Mouse (Mus musculus) stomach, embryonic 14.5 days (tissue): ENCODE data around the gene Xkr8. TPM values are rescaled to one million over a fixed set of nuclear protein-coding genes. Genes with fewer than 3 reads are reported as not detected.

Source experiments
- ATAC-seq: fragments of 200-750 bp; cut with Nextera tagmentation; 2 replicates; pipeline ENCODE4 v1.8.0; 2017; ENCODE audit warnings: low read depth, moderate TSS enrichment; ENCODE audit not compliant: insufficient number of reproducible peaks, insufficient read depth, low FRiP score
- H3K27ac ChIP-seq: fragments of 300-500 bp; sonication (generic); 2 replicates; pipeline ENCODE4 v1.5.1; 2014; ENCODE audit warnings: mild to moderate bottlenecking, low read length, moderate library complexity, mixed read lengths
- H3K27me3 ChIP-seq: fragments of 300-500 bp; sonication (generic); 2 replicates; pipeline ENCODE4 v1.6.1; 2014; ENCODE audit warnings: low read length, control low read depth, mixed read lengths; ENCODE audit not compliant: control insufficient read depth, insufficient read depth
- H3K36me3 ChIP-seq: fragments of 300-500 bp; sonication (generic); 2 replicates; pipeline ENCODE4 v1.6.1; 2014; ENCODE audit warnings: mild to moderate bottlenecking, control low read depth, low read length, moderate library complexity, mixed read lengths; ENCODE audit not compliant: control insufficient read depth, insufficient read depth
- H3K4me1 ChIP-seq: fragments of 300-500 bp; sonication (generic); 2 replicates; pipeline ENCODE4 v1.6.1; 2014; ENCODE audit warnings: low read length, control low read depth, mixed read lengths; ENCODE audit not compliant: control insufficient read depth, insufficient read depth
- H3K4me2 ChIP-seq: fragments of 300-500 bp; sonication (generic); replicated peaks from 2 replicates; pipeline ENCODE4 v1.6.1; 2014; ENCODE audit warnings: low read depth, low read length, control low read depth
- H3K4me3 ChIP-seq: fragments of 300-500 bp; sonication (generic); 2 replicates; pipeline ENCODE4 v1.5.1; 2014; ENCODE audit warnings: low read depth, low read length, control low read depth
- H3K9ac ChIP-seq: fragments of 300-500 bp; sonication (generic); replicated peaks from 2 replicates; pipeline ENCODE4 v1.6.1; 2014; ENCODE audit warnings: low read depth, mild to moderate bottlenecking, control low read depth, low read length, moderate library complexity, mixed read lengths
- H3K9me3 ChIP-seq: fragments of 300-500 bp; sonication (generic); 2 replicates; pipeline ENCODE4 v1.6.1; 2016; ENCODE audit warnings: low read depth, low read length, control low read depth; ENCODE audit not compliant: control insufficient read depth
- WGBS: fragments of 180-500 bp; shearing (Covaris S2); extraction: QIAGEN DNeasy Blood & Tissue Kit; methylation state at CpG from one replicate; pipeline ENCODE4 v1.1.7; 2014; 5-methylcytosine and 5-hydroxymethylcytosine counted together
- polyA plus RNA-seq: library from polyadenylated mRNA; unstranded; fragments of >200 nt; fragmentation: Nextera tagmentation; extraction: Ambion mirVana; gene quantifications from 2 replicates; pipeline ENCODE4 v1.2.1, GENCODE M21; 2014

Xkr8 gene
- polyA plus RNA-seq, 1 experiment from 2014 or later = 6.3 TPM

DNA sequence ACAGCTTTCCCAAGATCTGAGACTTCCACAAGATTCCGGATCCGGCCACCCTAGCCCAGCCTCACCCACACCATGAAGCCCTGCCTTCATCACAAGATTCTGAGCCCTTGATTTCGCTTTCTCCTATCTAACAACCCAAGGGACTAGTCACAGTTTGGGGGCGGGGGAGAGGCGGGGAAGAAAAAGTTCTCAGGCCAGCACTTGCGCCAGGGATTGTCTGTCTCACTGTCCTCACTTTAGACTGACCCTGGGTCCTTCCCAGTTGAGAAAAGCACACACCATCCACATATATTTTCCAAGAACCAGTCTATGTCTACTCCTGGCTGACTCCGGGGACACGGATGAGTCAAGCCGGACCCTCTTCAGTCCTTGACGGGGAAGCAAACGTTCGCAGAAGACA, 730 bp downstream of the Xkr8 start:
- Histone ChIP-seq H3K9ac (peak overlapping the region; percentile 52), H3K4me1 (no peaks in the 10 kb centered on the region), H3K27me3 (no peaks in the 10 kb centered on the region), H3K27ac (no peak overlapping the region), H3K9me3 (no peaks in the 10 kb centered on the region), H3K36me3 (no peaks in the 10 kb centered on the region), H3K4me3 (peak overlapping the region; percentile 52), H3K4me2 (peak overlapping the region; percentile 94)
- WGBS = 46% methylated on average over 12 of the region's 12 CpGs
- no peak for ATAC-seq

DNA sequence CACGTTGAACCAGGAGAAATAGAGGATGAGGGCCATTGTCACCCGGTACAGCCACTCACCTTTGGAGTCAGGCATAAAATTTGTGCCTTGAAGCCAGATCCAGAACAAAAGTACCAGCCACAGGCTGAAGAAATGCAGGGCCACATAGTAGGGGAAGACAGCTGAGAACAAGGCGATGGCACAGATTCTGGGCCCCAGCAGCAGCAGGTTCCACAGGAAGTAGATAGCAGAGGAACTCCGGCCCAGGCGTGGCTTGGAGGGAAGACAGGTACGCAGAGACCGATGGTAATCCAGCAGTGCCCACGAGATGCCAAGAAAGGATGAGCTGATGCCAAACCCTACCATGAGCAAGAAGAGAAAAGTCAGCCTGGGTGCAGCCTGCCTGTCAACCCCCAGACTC, 4.1 kb downstream of the Xkr8 start:
- H3K36me3 ChIP-seq = peaks cover 10% of the 10 kb centered on the region; the same call in 1 of the 2 replicates
- no peaks in the 10 kb centered on the region for H3K4me1 ChIP-seq
- 92% methylated on average over 8 of the region's 8 CpGs for WGBS
- no peak overlapping the region for H3K4me2 ChIP-seq
- no peaks in the 10 kb centered on the region for H3K9me3 ChIP-seq
- ATAC-seq = no peak
- no peak overlapping the region for H3K4me3 ChIP-seq
- no peak overlapping the region for H3K9ac ChIP-seq
- H3K27ac ChIP-seq = no peak overlapping the region
- no peaks in the 10 kb centered on the region for H3K27me3 ChIP-seq

DNA sequence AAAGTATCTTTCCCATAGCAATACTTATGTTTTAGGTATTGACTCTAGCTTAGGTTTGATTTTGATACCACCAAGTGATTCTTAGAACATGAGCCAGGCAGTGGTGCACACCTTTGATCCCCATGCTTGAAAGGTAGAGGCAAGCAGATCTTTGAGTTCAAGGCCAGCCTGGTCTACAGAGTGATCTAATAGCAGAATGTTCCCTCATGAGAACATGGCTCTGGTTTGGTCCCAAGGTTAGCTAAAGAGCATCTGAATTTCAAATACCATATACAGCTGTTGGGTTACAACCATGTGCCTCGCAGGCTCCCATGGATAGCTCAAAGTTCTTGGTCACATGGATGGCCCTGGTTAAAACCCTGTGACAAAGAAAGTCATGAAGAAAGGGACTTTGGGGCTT, 14.1 kb downstream of the Xkr8 start:
- 95% methylated on average over 1 of the region's 1 CpGs for WGBS
- H3K27ac ChIP-seq = no peak overlapping the region
- H3K4me1 ChIP-seq = no peaks in the 10 kb centered on the region
- H3K4me2 ChIP-seq = no peak overlapping the region
- ATAC-seq = no peak
- no peak overlapping the region for H3K4me3 ChIP-seq
- H3K36me3 ChIP-seq = peaks cover 38% of the 10 kb centered on the region; the same call in 1 of the 2 replicates
- H3K9ac ChIP-seq = no peak overlapping the region
- no peaks in the 10 kb centered on the region for H3K27me3 ChIP-seq
- H3K9me3 ChIP-seq = no peaks in the 10 kb centered on the region

DNA sequence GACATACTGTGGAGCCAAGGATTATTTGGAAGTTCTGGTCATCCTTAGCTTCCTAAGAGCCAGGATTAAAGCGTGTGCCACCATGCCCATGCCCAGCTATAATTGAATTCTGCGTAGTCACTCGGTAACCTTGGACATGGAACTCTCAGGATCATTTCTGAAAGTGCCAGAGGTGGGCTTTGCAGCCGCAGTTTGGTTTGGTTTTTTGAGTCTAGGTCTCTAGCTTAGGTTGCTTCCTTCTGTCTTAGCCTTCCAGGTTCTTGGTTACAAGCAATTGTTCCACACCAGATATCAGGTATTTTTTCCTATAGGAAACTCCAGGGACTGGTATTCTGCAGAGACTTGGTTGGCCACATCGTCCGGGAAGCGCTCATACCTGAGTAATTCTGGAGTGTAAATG, 19.2 kb downstream of the Xkr8 start:
- Histone ChIP-seq H3K27ac (no peak overlapping the region), H3K27me3 (no peaks in the 10 kb centered on the region), H3K4me2 (no peak overlapping the region), H3K9me3 (no peaks in the 10 kb centered on the region), H3K4me3 (no peak overlapping the region), H3K36me3 (peaks cover 58% of the 10 kb centered on the region), H3K4me1 (no peaks in the 10 kb centered on the region), H3K9ac (no peak overlapping the region)
- ATAC-seq = no peak
- WGBS = 94% methylated on average over 7 of the region's 7 CpGs

DNA sequence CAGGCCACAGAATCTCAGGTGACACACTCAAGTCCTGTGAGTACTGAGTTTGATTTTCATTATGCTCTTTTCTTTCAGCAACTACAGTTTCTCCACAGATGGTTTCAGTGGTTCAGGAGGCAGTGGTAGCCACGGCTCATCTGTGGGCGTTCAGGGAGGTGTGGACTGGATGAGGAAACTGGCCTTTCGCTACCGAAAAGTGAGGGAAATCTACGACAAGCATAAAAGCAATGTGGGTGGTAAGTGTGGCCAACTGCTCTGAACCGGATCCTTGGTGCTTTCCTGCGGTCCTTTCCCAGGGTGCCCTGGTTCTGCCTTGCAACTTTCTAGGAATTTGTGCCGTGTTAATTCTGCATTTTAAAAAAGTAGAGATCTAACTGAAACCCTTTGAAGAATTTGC, 25.5 kb downstream of the Xkr8 start:
- 95% methylated on average over 8 of the region's 8 CpGs for WGBS
- Histone ChIP-seq H3K9me3 (no peaks in the 10 kb centered on the region), H3K4me3 (no peak overlapping the region), H3K9ac (no peak overlapping the region), H3K36me3 (peaks cover 53% of the 10 kb centered on the region), H3K4me2 (no peak overlapping the region), H3K27ac (no peak overlapping the region), H3K4me1 (no peaks in the 10 kb centered on the region), H3K27me3 (no peaks in the 10 kb centered on the region)
- no peak for ATAC-seq

DNA sequence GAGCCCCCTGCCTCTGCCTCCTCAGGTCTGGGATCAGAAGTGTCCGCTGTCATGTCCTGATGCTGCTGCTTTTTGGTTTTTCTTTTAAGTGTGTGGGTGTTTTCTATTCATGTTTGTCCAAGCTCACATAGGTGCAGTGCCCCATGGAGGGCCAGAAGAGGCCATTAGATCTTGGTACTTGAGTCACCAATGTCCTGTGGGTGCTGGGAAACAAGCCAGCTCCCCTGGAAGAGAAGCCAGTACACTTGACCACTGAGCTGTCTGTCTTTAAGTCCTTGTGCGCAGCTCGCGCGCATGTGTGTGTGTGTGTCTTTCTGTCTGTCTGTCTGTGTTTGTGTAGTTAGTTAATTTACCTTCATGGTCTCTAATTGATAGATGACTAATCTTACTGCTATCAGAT, 30.3 kb downstream of the Xkr8 start:
- H3K4me2 ChIP-seq = no peak overlapping the region
- no peak for ATAC-seq
- no peaks in the 10 kb centered on the region for H3K27me3 ChIP-seq
- H3K4me1 ChIP-seq = no peaks in the 10 kb centered on the region
- no peaks in the 10 kb centered on the region for H3K9me3 ChIP-seq
- 93% methylated on average over 5 of the region's 5 CpGs for WGBS
- no peak overlapping the region for H3K9ac ChIP-seq
- no peak overlapping the region for H3K4me3 ChIP-seq
- peaks cover 41% of the 10 kb centered on the region for H3K36me3 ChIP-seq
- no peak overlapping the region for H3K27ac ChIP-seq

DNA sequence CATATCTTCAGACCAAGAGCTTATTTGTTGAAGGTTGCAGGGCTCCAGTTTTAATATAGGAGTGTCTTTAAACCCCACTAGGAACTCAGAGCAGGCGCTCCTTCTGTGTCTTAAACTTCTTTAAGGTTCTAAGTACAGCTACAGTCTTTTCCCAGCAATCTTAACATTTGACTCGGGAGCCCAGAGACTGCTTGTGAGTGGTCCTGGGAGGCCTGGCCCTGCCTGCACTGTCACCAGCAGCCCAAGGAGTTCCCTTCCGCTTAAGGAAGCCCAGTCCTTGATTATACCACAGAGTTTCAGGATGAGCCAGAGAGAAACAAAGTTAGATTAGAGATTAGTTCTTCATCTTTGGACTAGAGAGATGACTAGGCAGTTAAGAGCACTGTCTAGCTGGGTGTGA, 39.0 kb downstream of the Xkr8 start:
- Histone ChIP-seq H3K4me1 (no peaks in the 10 kb centered on the region), H3K36me3 (peaks cover 42% of the 10 kb centered on the region), H3K9me3 (no peaks in the 10 kb centered on the region), H3K4me3 (no peak overlapping the region), H3K27ac (no peak overlapping the region), H3K27me3 (no peaks in the 10 kb centered on the region), H3K9ac (no peak overlapping the region), H3K4me2 (no peak overlapping the region)
- 90% methylated on average over 3 of the region's 3 CpGs for WGBS
- no peak for ATAC-seq

DNA sequence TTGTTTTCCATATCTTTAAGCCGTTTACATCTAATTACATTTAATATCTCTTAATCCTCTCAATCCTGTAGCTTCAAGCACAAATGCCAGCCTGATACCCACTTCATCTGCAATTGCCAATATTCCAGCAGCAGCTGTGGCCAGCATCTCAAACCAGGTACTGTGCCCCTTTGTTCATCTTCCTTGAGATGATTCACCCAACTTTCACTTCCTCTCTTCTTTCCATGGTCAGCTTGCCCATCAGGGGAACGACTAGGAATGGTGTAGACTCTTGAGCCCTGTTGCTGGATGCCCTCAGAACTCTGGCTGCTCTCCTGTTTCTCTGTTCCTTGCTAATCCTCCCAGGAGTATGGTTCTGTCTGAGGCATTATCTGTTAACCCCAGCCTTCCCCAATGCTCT, 42.7 kb downstream of the Xkr8 start:
- Histone ChIP-seq H3K4me1 (no peaks in the 10 kb centered on the region), H3K9ac (no peak overlapping the region), H3K9me3 (no peaks in the 10 kb centered on the region), H3K4me3 (no peak overlapping the region), H3K27me3 (no peaks in the 10 kb centered on the region), H3K27ac (no peak overlapping the region), H3K36me3 (peaks cover 29% of the 10 kb centered on the region), H3K4me2 (no peak overlapping the region)
- WGBS = 83% methylated on average over 2 of the region's 2 CpGs
- ATAC-seq = no peak

DNA sequence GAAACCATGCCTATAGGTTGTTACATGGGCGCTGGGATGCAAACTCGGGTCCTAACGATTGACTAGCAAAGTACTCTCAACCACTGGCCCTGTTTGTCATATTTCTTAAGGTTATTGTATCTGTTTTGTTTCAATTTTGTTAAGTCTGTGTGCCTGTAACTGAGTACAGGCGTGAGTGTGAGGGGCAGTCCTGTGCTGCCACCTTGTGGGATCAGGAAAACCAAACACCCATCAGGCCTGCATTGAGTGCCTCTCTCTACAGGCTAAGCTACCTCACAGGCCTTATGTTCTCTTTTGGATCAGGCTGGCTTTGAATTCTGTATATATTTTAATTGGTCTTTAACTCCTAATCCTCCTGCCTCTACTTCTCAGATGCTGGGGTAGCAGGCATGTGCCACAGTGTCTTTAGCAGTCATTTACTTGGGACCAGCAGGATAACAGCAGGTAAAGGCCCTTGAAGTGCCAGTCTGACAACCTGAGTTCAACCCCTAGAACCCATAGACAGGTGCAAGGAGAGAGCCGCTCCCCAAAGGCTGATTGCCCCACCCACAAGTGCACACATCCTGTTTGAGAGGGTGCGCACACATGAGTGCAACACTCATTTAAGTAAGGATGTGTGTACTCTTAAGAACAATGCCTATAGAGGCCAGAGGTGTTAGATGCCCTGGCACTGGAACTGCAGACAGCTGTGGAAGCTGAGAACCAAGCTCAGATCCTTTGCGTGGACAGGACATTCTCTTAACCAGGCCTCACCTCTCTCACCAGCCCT, 55.4 kb downstream of the Xkr8 start:
- Histone ChIP-seq H3K4me2 (no peak overlapping the region), H3K9ac (no peak overlapping the region), H3K27ac (no peak overlapping the region; the same call in 1 of the 2 replicates), H3K9me3 (no peaks in the 10 kb centered on the region), H3K4me1 (no peaks in the 10 kb centered on the region), H3K27me3 (no peaks in the 10 kb centered on the region), H3K36me3 (peaks cover 29% of the 10 kb centered on the region), H3K4me3 (no peak overlapping the region)
- WGBS = 78% methylated on average over 7 of the region's 7 CpGs
- peak; percentile 61; the same call in 1 of the 2 replicates for ATAC-seq
